Mouse (Mus musculus) c-Kit-positive CD71-positive TER-119-positive erythroid progenitor cells, embryonic 14.5 days (primary cell): ENCODE results near the gene Stag1.
"Not testable (repeated sequence)": the region's sequence is repeated elsewhere in the genome, so short reads cannot be mapped to it uniquely, and the experiment has no call there.

Source experiments
- DNase-seq: peaks from one replicate; pipeline ENCODE4 v3.0.0-alpha.2; 2013; ENCODE audit warnings: low spot score

Gene Stag1

DNA sequence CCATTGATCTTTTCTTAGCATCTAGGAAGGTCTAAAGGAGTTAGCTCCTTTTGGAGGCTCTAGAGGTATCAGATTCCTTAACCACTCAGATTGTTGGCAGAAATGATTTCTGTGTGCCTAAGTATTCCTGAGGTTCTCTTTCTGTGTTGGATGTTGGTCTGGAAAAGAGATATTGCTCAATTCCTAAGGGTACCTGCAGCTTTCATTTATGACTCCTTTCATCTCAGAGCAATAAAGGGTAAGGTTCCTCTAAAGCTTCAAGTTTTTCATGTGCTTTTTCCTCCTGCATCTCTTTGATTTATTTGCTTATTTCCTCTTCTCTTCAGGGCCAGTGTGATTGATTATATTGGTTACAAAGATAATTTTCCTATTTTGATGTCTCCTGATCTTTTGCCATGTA, 84.7 kb downstream of the Stag1 start:
- DNase-seq: no peak

DNA sequence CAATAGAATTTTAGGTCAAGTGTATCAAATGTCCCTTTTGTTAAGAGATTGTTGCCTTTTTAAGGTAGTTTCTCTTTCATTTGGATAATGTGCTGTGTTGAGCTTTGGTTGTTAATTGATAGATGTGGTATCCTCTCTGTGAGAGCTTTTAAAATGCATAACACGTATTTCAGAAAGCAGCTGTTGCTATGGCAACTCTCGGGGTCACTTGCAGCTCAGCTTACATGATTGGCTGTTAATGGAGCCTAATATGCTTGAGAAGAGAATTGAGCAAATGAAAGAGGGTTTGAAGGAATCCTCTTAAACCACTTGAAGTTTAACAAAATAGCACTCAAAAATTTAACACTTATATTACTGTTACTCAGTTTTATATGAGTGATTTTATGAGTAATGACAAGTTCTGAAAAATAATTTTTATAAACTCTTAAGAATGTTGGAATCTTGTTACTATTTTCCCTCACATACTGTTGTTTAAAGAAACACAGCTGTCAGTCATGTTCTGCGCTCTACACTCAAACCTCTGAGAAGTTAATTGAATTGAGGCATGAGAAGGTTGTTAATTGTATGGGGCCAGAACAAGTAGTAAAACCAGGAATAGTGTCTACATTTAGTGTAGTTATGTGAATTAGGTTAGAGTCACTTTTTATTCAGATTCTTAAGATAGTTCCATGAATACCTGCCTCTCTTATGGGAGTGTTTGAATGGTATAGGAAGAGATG, 88.3 kb downstream of the Stag1 start:
- DNase-seq: no peak

DNA sequence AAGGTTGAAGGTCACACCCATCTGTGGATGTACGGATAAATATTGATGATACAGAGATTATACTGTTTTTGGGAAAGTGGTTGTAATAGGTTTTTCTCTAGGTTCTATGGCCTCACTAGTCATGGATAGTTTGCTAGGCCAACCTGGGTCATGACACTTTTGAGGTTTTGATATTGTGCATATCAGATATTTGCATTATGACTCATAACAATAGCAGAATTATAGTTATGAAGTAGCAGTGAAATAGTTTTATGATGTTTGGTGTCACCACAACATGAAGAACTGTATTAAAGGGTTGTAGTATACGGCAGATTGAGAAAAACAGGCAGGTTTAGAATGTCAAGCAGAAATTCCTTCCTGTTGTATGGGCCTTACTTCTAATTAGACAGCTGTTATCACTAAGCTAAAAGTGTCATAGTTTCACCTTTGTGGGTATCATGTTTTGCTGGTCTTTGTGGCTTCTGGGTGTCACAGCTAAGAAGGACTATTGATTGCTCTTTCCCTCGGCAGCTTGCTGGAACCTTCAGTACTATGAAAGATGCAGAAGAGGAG, 92.2 kb downstream of the Stag1 start:
- DNase-seq: no peak

DNA sequence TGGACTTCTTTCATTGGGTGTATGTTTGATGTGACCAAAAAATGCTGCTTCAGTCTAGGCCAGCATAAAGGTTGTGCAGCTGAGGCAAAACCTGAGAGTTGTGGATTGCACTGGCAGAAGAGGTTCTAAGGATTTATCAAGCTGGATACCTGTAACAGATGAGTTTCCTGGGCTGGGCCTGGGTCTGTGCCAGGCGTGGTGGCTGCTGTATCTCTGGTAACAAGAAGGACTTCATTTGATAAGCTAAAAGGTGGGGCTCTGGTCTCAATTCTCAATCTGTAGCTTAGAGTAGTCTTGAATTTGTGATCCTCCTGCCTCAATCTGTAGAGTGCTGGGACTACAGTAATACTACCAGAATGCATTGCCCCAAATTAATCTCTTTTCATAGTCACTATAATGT, 94.6 kb downstream of the Stag1 start:
- DNase-seq: peak; percentile 29

DNA sequence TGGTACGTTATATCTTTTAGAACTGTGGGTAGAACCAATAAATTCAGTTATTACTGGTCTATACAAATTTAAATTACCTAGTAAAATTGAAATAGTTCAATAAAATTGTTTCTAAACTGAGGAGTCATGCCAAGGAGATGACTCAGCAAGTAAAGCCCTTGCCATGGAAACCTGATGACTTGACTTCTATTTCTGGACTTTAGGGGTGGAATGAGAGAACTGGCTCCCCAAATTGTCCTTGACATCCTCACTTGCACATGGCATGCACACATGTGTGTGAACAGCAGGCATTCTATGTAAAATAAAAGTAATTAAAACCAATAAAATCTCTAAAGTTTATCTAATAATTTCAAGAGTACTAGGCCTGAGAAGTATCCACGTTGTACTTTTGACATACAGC, 98.9 kb downstream of the Stag1 start:
- DNase-seq: peak; percentile 7

DNA sequence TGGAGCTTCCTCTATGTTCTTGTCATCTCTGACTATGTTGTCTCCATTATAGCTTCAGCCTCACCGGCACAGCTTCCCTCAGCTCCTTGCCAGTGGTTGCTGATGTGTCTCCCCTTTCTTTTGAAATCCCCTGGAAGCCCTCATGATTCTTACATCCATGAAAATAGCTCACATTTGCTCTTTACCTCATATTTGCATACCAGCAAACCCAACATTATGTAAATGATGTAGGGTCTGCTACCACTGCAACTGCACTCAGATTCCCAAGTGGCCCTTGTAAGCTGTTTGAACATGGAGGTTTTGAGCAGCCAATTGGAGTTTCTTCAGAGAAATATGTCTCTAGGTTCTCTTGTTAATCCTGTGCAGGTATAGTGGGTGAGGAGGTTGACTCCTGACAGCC, 110.0 kb downstream of the Stag1 start:
- DNase-seq: no peak

DNA sequence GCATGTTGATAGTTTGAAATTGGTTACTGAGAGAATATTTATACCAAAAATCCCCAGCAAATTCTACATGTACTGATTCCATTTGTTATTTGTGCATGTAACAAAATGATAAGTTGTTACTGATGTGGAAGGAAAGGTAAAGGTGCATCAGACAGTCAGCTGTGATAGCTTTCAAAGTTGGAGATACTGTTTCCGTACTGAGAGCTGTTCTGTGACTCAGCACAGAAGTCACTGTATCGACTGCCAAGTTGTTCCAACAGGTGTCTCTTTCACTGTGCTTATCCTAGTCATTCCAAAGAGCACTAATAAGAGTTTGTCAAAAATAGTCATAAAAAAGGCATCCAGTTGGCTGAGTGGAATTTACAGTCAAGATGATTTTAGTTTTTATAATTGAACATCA, 114.1 kb downstream of the Stag1 start:
- no peak for DNase-seq

DNA sequence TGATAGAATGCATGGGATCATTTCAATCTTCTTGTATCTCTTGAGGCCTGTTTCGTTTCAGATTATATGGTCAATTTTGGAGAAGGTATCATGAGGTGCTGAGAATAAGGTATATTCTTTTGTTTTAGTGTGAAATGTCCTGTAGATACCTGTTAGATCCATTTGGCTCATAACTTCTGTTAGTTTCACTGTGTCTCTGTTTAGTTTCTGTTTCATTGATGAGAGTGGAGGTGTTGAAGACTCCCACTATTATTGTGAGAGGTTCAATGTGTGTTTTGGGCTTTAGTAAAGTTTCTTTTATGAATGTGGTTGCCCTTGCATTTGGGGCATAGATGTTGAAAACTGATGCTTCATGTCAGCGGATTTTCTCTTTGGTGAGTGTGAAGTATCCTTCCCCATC, 127.2 kb downstream of the Stag1 start:
- not testable (repeated sequence) for DNase-seq

DNA sequence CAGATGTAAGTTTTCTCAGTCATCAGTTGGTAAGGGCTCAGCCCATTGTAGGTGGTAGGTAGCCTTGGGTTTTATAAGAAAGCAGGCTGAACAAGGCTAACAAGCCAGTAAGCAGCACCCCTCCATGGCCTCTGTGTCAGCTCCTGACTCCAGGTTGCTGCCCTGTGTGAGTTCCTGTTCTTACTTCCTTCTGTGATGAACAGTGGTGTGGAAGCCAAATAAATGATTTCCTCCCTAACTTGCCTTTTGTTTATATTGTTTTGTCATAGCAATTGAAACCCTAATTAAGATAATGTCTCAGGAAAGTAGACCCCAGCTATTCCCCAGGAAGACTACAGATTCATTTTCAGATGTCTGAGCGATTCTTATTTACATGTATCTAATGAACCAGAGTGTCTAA, 134.2 kb downstream of the Stag1 start:
- DNase-seq: no peak

DNA sequence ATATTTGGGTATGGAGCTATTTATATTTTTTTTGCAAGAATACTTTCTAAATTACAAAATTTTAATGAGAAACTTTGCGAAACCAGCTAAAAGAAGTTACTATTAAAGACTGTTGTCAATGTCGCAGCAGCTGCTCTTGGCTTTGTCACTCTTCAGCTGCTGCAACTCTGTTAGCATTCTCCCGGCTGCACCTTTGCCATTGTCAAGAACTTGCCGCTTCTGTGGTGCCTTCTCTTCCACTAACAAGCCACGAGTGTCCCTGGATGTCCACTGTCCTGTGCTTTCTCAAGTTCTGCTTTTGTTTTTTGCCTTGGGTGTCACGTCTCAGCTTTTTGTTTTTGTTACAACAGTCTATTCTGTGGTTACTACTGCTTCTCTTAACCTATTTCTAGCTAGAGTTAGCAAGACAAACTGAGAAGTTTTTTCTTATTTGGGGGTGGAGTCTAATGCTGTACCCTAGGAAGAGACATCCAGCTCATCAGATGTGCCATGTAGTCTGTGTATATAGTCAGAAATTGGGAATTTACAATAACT, 136.4 kb downstream of the Stag1 start:
- DNase-seq: no peak

DNA sequence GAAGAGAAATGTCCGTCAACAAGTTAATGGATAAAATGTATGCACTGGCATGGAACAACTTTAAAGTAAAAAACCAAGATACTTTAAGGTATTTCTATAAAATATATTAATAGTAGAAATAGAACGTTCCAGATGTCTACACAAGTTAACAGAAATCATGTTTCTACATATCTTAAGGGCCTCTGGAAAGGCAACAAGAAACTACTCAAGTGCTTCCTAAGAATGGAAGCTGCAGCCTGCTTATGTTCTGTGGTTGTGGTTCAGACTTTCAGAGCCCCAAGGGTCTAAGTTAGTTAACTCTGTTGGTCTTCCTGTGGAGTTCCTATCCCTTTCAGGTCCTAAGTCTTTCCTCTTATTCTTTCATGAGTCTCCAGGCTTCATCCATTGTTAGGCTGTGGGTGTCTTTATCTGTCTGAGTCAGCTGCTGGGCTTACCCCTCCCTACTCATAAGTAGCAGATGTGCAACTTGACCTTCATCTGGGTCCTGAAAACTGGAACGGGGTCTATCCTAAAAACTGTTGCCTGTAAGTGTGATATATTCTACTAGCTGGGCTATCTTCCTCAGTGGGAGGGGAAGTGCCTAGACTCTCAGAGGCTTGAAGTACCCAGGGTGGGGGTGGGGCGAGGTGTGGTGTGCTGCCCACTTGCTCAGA, 138.5 kb downstream of the Stag1 start:
- peak; percentile 68 for DNase-seq

DNA sequence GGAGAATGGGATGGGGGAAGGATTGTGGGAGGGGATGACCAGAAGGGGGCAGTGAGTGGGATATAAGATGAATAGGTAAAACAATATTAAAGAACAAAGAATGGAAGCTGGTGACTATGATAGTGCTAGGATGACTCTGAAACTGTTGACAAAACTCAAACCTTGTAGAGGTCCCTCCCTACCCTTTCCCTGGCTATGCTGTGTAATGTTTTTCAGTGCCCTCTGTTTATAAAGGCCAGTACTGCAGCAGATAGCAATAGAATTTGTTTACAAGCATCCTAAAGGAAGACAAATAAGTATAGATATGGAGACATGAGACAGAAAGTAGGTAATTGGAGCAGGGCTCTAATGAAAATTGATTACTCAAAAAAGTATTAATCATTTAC, 139.0 kb downstream of the Stag1 start:
- DNase-seq: peak; percentile 54

DNA sequence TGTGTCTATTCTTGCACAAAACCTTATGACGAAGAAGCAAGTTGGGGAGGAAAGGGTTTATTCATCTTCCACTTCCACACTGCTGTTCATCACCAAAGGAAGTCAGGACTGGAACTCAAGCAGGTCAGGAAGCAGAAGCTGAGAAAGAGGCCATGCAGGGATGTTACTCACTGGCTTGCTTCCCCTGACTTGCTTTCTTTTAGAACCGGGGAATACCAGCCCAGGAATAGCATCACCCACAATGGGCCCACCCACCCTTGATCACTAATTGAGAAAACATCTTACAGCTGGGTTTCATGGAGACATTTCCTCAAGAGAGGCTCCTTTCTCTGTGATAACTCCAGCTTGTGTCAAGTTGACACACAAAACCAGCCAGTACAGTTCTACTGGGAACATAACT, 179.6 kb downstream of the Stag1 start:
- DNase-seq: not testable (repeated sequence)

DNA sequence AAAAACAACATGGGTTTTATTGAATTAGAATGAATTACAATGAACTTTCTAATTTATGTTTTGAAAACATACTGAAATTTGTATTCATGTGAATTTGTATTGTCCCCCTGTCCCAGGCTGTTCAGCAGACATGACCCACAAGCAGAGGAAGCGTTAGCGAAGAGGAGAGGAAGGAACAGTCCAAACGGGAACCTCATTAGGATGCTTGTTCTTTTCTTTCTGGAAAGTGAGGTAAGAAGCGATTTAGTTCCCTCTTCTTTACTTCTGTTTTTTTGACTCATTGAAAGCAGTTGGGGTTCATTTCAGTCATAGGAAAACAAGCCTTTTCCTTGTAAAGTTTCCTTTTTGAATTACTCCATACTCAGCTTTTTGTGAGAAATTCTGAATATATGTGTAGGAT, 268.4 kb downstream of the Stag1 start:
- DNase-seq: no peak

DNA sequence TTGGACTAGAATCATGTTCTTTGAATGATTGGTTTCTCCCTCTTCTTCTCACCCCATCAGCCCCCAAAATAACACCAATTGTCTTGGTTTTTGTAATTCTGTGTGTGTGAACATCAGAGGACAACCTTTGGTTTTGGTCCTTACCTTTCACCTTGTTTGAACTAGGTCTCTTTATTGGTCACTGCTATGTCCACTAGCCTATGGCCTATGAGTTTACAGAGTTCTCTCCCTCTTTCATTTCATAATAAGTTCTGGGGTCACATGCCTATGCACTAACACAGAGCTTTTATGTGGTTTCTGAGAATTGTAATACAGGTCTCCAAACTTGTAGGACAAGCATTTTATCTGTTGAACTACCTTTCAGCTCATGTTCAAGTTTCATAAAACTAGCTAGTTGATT, 272.0 kb downstream of the Stag1 start:
- no peak for DNase-seq

DNA sequence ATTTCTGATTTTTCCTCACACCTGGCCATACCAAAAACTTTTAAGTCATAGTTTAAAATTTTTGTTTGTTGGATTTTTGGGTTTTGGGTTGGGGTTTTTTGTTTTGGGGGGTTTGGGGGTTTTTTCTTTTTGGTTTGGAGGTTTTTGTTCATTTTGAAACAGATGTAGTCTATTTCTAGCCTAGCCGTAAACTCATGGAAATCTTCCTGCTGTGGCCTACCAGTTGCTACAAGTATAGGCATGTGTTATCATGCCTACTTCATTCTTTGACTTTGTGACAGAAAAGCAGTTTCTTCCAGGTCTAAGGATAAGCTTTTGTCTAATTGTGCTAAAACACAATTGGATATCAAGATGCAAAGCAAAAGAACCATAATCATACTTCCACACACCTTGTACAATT, 298.5 kb downstream of the Stag1 start:
- no peak for DNase-seq

DNA sequence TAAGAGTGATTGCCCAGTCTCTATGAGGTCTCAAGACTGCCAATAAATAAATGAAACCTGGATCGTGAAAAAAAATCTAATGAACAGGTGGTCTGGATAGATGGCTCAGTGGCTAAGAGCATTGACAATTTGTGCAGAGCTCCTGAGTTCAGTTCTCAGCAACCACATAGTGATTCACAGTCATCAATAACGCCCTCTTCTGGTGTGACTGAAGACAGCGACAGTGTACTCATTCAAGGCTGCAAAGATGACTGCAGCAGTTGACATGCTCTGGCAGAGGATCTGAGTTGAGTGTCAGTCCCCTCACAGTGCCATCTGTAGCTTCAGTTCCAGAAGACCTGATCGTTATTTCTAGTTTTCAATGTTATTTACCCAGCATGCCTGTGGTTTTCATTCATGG, 300.4 kb downstream of the Stag1 start:
- no peak for DNase-seq

DNA sequence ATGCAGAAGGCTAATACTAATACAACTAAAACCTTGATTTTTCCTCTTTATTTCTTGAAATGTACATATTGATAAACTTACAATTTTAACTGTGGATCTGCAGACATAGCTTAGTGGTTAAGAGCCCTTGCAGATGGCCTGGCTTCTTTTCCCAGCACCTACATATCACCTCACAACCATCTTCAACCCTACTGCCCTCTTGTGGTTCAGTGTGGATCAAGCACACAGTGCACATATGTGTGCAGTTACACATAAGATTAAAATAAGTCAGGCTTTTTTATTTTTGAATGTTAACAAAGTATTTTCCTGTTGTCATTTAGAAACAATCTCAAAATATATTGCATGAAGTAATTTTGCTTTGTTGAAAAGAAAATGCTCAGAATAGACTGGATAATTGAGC, 312.8 kb downstream of the Stag1 start:
- DNase-seq: peak; percentile 15

DNA sequence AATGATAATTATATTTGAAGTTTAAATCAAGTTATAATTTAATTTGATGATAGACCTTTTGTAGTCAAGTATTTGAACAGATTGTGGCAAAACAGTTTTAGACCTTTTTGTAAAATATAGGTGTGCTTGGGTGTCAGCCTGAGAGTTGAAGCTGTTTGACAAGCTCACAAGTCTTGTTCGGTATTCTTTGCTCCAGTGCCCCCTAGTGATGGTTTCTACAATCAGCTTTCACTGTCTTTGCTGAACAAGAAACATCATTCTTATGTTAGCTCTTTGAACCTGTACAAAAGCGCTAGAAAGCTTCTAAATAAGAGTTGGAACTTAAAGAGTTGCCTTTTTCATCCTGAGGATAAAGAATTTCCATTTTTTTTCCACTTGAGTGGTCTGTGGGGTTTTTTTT, 319.5 kb downstream of the Stag1 start:
- DNase-seq: peak; percentile 60

DNA sequence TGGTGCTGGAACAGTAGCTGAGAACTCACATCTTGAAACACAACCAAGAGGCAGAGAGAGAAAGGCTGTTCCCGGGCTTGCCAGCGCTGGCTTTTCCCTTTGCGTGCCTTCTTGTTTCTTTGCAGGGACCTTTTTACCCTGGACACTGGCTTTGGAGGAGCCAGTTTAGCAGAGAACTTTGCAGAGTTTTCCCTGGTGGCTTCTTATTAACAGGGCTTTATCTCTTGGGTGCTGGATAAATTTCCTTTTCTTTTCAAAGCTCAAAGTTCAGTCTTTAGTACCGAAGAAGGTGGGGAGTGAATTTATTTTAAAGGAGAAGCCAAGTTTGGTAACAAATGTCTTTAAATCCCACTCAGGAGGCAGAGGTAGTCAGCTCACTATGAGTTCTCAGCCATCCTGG, 329.0 kb downstream of the Stag1 start:
- DNase-seq: no peak

DNA sequence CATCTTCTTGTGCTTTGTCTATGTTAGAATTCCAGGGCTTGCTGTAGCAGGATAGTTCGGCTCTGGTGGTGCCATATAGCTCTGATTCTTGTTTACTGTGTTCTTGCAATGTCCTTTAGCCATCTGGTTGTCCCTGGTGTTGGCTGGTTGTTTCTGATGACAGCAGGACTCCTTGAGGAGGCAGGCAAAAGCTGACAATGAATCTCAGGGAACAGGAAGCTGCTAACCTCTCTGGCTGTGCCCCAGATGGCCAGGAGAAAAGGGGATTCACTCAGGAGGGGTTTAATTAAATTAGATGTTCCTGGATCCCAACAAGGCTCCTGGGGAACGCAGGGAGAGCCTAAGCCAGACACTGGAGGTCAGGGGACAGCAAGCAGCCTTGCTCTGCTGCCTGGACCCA, 344.4 kb downstream of the Stag1 start:
- no peak for DNase-seq

DNA sequence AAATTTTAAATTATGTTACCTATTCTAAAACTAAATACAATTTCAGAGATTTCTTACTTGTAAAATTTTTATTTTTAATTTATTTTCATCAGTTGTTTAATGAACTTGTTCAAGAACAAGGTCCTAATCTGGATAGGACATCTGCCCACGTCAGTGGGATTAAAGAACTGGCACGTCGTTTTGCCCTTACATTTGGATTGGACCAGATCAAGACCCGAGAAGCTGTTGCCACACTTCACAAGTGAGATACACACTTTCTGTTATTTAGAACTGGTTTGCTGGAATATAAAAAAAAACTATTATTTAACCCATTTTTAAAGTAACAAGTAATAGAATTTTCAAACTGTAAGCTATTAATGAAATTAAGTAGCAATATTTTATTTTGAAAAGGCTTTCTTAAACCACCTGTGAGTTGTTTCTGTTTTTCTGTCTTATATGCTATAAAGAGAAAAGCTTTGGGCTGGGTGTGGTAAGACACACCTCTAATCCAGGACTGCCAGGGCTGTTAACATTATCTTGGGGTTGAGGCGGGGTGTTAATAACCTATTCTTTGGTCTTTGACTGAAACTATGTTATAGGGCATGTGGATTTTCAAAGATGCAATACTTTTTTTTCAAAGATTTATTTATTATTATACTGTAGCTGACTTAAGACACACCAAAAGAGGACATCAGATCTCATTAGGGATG, 347.2 kb downstream of the Stag1 start:
- peak; percentile 16 for DNase-seq

DNA sequence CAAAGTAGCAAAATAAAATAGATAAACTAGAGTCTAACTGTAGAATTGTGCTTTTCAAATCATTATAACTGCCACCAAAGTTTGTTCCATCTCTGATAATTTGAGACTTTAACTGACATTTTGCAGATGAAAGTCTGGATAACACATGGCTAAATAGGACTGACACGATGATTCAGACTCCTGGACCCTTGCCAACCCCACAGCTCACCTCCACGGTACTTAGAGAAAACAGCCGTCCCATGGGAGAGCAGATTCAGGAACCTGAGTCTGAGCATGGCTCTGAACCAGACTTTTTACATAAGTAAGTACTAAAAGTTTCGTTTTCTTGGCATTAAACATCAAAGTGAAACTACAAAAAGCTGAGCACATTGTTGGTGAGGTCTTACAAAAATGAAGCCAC, 353.9 kb downstream of the Stag1 start:
- DNase-seq: peak; percentile 23
